Mouse (Mus musculus) heart, postnatal 0 days (tissue): ENCODE results near the gene Gpr39. TPM values are rescaled to one million over a fixed set of nuclear protein-coding genes. Genes with fewer than 3 reads are reported as not detected.

Experiments used
- ATAC-seq: fragments of 200-750 bp; cut with Nextera tagmentation; 2 replicates; pipeline ENCODE4 v1.8.0; 2017; ENCODE audit warnings: low read depth, moderate number of reproducible peaks, moderate library complexity; ENCODE audit not compliant: insufficient read depth
- DNase-seq: peaks from one replicate; pipeline ENCODE4 v3.0.0-alpha.2; 2016; ENCODE audit warnings: low spot score
- H3K27ac ChIP-seq: fragments of 300-500 bp; sonication (generic); 2 replicates; pipeline ENCODE4 v1.5.1; 2014; ENCODE audit warnings: low read depth, mild to moderate bottlenecking
- H3K27me3 ChIP-seq: fragments of 300-500 bp; sonication (generic); 2 replicates; pipeline ENCODE4 v1.6.1; 2014; ENCODE audit warnings: low read length, mixed read lengths; ENCODE audit not compliant: control insufficient read depth, insufficient read depth
- H3K36me3 ChIP-seq: fragments of 300-500 bp; sonication (generic); replicated peaks from 2 replicates; pipeline ENCODE4 v1.6.1; 2014; ENCODE audit warnings: low read length, mixed read lengths; ENCODE audit not compliant: control insufficient read depth, insufficient read depth
- H3K4me1 ChIP-seq: fragments of 300-500 bp; sonication (generic); 2 replicates; pipeline ENCODE4 v1.6.1; 2014; ENCODE audit warnings: antibody characterized with exemption; ENCODE audit not compliant: control insufficient read depth, insufficient read depth
- H3K4me2 ChIP-seq: fragments of 300-500 bp; sonication (generic); 2 replicates; pipeline ENCODE4 v1.6.1; 2014; ENCODE audit warnings: low read depth, mild to moderate bottlenecking, low read length, moderate library complexity
- H3K4me3 ChIP-seq: fragments of 300-500 bp; sonication (generic); 2 replicates; pipeline ENCODE4 v1.5.1; 2014; ENCODE audit warnings: low read depth, low read length
- H3K9ac ChIP-seq: fragments of 300-500 bp; sonication (generic); replicated peaks from 2 replicates; pipeline ENCODE4 v1.6.1; 2014; ENCODE audit warnings: low read depth, low read length, mixed read lengths
- H3K9me3 ChIP-seq: fragments of 300-500 bp; sonication (generic); replicated peaks from 2 replicates; pipeline ENCODE4 v1.6.1; 2016; ENCODE audit warnings: low read length; ENCODE audit not compliant: control insufficient read depth
- CTCF ChIP-seq: IDR thresholded peaks from 2 replicates; pipeline ENCODE4 v1.5.1; 2016; ENCODE audit warnings: antibody characterized with exemption, control low read depth, low read depth
- EP300 ChIP-seq: IDR thresholded peaks from 2 replicates; pipeline ENCODE4 v1.6.1; 2016; ENCODE audit warnings: antibody characterized with exemption, low read depth
- WGBS: fragments of 180-500 bp; shearing (Covaris S2); extraction: QIAGEN DNeasy Blood & Tissue Kit; methylation state at CpG from one replicate; pipeline ENCODE4 v1.1.7; 2014; 5-methylcytosine and 5-hydroxymethylcytosine counted together
- polyA plus RNA-seq: library from polyadenylated mRNA; unstranded; fragments of >200 nt; fragmentation: Nextera tagmentation; extraction: Ambion mirVana; gene quantifications from 2 replicates; pipeline ENCODE4 v1.2.1, GENCODE M21; 2015
- total RNA-seq: library from RNA; depleted of rRNA; stranded (reverse); fragments of >200 nt; gene quantifications from 2 replicates; pipeline ENCODE4 v1.2.3, GENCODE M21; 2014; ENCODE audit warnings: low replicate concordance

The Gpr39 gene
- total and polyA plus RNA-seq, 2 experiments from 2014 or later = 0.27 to 1.1 TPM

DNA sequence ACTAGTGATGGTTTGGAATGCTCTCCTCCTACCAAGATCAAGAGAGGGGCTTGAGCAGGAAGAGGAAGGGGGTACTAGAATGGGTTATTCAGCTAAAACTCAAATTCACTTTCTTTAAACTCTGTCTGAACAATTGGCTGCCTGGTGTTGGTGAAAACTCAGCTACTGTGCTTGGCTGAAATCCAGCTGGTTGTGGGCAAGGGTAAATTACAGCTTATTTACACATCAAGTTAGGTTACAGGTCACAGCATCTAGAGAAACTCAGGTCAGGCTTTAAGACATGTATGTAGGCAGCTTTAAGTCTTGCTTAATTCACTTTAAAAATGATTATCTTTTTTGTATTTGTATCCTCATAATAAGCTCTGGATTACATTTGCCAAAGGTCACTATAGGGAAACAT is 16.7 kb downstream of the Gpr39 start:
- Histone ChIP-seq H3K9me3 (no peaks in the 10 kb centered on the region), H3K36me3 (no peaks in the 10 kb centered on the region), H3K4me2 (no peak overlapping the region), H3K4me1 (no peaks in the 10 kb centered on the region), H3K4me3 (no peak overlapping the region), H3K27ac (no peak overlapping the region), H3K27me3 (no peaks in the 10 kb centered on the region), H3K9ac (no peak overlapping the region)
- no peak for TF ChIP-seq CTCF
- DNase-seq (no peak), ATAC-seq (no peak)

DNA sequence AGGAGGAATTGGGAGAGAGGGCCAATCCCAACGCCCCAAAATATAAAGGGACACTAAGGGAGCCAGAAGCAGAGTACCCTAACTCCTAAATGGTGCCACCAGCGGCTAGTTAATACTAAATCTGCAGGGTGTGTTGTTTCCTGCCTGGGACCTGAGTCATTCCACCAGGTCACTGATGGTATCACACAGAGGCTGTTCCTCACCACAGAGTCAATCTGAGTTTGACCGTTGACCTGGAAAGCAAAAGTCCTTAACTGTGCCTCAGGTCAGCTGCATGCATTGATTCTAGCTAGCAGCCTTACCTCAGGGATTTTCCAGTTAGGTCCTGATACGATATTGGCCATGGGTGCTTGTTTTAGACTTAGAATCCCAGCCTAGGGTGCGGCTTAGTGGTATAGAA is 17.5 kb downstream of the Gpr39 start:
- H3K4me3 ChIP-seq = no peak overlapping the region
- TF ChIP-seq EP300 (no peak), CTCF (no peak)
- H3K9me3 ChIP-seq = no peaks in the 10 kb centered on the region
- ATAC-seq = no peak
- no peak overlapping the region for H3K27ac ChIP-seq
- H3K4me2 ChIP-seq = no peak overlapping the region
- H3K36me3 ChIP-seq = no peaks in the 10 kb centered on the region
- H3K27me3 ChIP-seq = no peaks in the 10 kb centered on the region
- no peaks in the 10 kb centered on the region for H3K4me1 ChIP-seq
- H3K9ac ChIP-seq = no peak overlapping the region
- DNase-seq = no peak
- WGBS = 71% methylated on average over 5 of the region's 5 CpGs

DNA sequence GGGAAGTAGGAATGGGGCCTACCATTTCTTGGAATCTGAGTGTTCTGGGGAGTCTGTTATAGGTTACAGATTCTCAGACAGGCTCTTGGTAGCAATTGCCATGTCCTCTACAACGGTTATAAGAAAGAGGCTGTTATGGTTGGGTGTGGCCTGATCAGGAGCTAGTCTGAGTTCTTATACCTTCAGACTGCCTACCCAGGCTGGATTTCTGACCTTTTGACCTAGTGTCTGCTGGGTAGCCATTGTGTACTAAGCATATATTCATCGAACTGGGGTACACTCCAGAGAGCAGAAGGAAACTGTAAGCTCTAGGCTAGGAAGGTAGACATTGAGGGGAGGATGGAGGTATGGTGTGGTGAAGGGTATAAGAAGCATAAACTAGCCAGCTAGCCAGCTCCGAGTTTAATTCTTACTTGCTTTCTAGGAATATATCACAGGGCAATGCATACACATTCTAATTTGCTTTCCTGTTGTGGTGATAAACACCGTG is 24.4 kb downstream of the Gpr39 start:
- Histone ChIP-seq H3K4me3 (no peak overlapping the region), H3K9me3 (no peaks in the 10 kb centered on the region), H3K4me1 (peaks cover 15% of the 10 kb centered on the region), H3K36me3 (no peaks in the 10 kb centered on the region), H3K4me2 (no peak overlapping the region), H3K27ac (no peak overlapping the region), H3K27me3 (no peaks in the 10 kb centered on the region), H3K9ac (no peak overlapping the region)
- WGBS = 88% methylated on average over 4 of the region's 4 CpGs
- DNase-seq (no peak), ATAC-seq (no peak)
- no peak for TF ChIP-seq EP300
- no peak for TF ChIP-seq CTCF

DNA sequence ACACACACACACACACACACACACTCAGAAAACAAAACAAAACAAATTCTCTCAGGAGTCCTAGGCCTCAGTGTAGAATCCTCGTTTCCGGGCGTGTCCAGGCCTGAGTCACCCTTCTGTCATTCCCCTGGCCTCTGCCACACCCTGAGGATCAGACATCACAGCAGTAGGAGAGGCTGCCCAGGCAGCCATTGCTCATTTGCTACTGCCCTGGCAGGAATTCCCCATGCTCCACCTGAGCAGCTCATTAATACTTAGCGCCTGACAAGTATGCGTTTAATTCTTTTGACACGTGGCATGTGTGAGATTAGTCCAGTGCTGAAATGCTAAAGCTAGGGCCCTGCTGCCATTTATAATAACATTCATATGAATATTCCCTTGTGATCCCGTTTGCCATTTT is 25.0 kb downstream of the Gpr39 start:
- 40% methylated on average over 7 of the region's 7 CpGs for WGBS
- Histone ChIP-seq H3K4me1 (peaks cover 15% of the 10 kb centered on the region), H3K36me3 (no peaks in the 10 kb centered on the region), H3K27me3 (no peaks in the 10 kb centered on the region), H3K9me3 (no peaks in the 10 kb centered on the region), H3K27ac (peak overlapping the region; percentile 52), H3K4me3 (no peak overlapping the region), H3K4me2 (no peak overlapping the region), H3K9ac (no peak overlapping the region)
- peak; percentile 25 for DNase-seq
- TF ChIP-seq CTCF = no peak
- no peak for TF ChIP-seq EP300
- ATAC-seq = peak; percentile 49

DNA sequence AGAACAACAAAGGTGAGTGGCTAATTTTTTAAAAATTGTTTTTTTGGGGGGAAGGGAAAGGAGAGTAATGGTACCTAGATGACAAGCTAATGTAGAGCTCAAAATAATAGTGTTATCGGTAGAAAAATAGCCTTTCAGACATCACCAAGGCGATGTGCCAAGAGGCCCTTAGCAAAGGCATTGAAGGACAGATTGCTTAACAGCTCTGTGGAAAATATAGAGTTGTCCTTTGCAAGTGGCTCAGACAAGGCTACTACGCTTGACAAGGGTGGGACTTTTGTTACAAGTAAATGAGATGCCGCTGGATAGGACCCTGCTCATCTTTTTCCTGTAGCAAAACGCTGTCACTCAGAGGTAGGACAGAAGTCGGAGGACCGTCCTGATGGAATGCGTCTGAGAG is 25.5 kb downstream of the Gpr39 start:
- Histone ChIP-seq H3K36me3 (no peaks in the 10 kb centered on the region), H3K4me2 (0 out of 2 replicates have a peak overlapping the region, but pooled peaks have one; percentile 18), H3K9ac (no peak overlapping the region), H3K4me3 (no peak overlapping the region), H3K27me3 (no peaks in the 10 kb centered on the region), H3K27ac (peak overlapping the region; percentile 52; the same call in 1 of the 2 replicates), H3K9me3 (no peaks in the 10 kb centered on the region), H3K4me1 (peaks cover 15% of the 10 kb centered on the region)
- TF ChIP-seq EP300 (no peak), CTCF (no peak)
- DNase-seq = peak; percentile 42
- peak; percentile 56; the same call in 1 of the 2 replicates for ATAC-seq
- 22% methylated on average over 8 of the region's 8 CpGs for WGBS

DNA sequence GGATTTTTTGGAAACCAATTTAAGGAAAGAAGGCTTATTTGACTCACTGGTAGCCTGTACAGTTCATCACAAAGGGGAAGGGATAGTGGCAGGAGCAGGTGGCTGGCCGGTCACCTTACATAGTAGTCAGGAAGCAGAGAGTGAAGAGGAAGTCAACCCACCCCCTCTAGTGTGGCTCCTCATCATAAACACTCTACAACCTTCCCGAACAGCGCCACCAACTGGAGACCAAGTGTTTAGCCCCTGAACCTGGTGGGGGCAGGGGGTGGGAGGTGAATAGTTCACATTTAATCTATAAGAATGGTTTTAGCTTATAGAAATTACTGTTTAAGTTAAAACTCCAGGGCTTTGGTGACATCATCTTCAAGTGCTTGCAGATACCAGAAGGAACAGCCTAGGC is 28.6 kb downstream of the Gpr39 start:
- H3K27ac ChIP-seq = no peak overlapping the region
- H3K4me3 ChIP-seq = no peak overlapping the region
- ATAC-seq (no peak), DNase-seq (no peak)
- WGBS = 75% methylated on average over 3 of the region's 3 CpGs
- H3K9me3 ChIP-seq = no peaks in the 10 kb centered on the region
- no peaks in the 10 kb centered on the region for H3K36me3 ChIP-seq
- TF ChIP-seq EP300 (no peak), CTCF (no peak)
- H3K4me2 ChIP-seq = no peak overlapping the region
- H3K9ac ChIP-seq = no peak overlapping the region
- H3K27me3 ChIP-seq = no peaks in the 10 kb centered on the region
- peaks cover 15% of the 10 kb centered on the region for H3K4me1 ChIP-seq
